Mouse (Mus musculus): Measurements from ENCODE around the gene Ttyh1. TPM values are rescaled to one million over a fixed set of nuclear protein-coding genes. Genes with fewer than 3 reads are reported as not detected.

Gene Ttyh1
- total and polyA plus RNA-seq, 3 experiments: 0.15 to 0.26 TPM; not detected in 1

DNA sequence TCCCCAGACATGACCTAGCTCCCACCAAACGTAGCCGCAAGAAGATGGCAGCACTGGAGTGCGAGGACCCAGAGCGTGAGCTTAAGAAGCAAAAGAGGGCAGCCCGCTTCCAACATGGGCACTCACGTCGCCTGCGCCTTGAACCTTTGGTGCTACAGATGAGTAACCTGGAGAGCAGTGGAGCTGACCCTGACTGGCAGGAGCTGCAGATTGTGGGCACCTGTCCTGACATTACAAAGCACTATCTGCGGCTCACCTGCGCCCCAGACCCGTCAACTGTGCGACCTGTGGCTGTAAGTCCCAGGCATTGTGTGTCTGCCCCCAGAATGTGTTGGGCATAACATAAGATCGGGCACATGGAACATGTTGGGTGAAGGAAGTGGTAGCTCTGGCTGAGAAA lies 24.8 kb downstream of the Ttyh1 start:
- Histone ChIP-seq H3K36me3 (ENCODE audit: control insufficient read depth in 1 of 2, insufficient read depth in 2 of 2, low read length in 2 of 2) (peaks cover 3 to 7% of the 10 kb centered on the region in 2 experiments; a peak in 2 of 4 replicates), H3K4me1 (ENCODE audit: control insufficient read depth in 1 of 2, insufficient read depth in 2 of 2, low read length in 2 of 2) (peaks cover 0 to 5% of the 10 kb centered on the region in 2 experiments; a peak in 1 of 4 replicates), H3K4me3 (ENCODE audit: control insufficient read depth in 1 of 2, insufficient read depth in 1 of 2, low read depth in 2 of 2, low read length in 2 of 2) (no peak overlapping the region), H3K27me3 (ENCODE audit: control insufficient read depth in 1 of 2, insufficient read depth in 2 of 2, low read length in 2 of 2) (no peaks in the 10 kb centered on the region), H3K27ac (ENCODE audit: control insufficient read depth, low read depth, low read length) (no peak overlapping the region), H3K79me2 (ENCODE audit: control insufficient read depth, insufficient read depth, low read length, poor library complexity) (peaks cover 6% of the 10 kb centered on the region; the same call in 1 of the 2 replicates), H3K9me3 (replicated peaks; ENCODE audit: insufficient read depth, low read length) (no peaks in the 10 kb centered on the region), H3K9ac (ENCODE audit: control insufficient read depth, low read depth, low read length, poor library complexity, severe bottlenecking) (no peak overlapping the region)
- DNase-seq (ENCODE audit: low read depth, low spot score): no peak
- TF ChIP-seq POLR2AphosphoS5 (IDR thresholded peaks at IDR 0.05; ENCODE audit: borderline replicate concordance, low read depth, low read length): no peak
- no peak for TF ChIP-seq ZMIZ1 (IDR thresholded peaks at IDR 0.05; ENCODE audit: low read depth, low read length)
- TF ChIP-seq MXI1 (IDR thresholded peaks at IDR 0.05; ENCODE audit: low read depth, low read length): no peak
- no peak for TF ChIP-seq RCOR1 (IDR thresholded peaks at IDR 0.05; ENCODE audit: low read depth, low read length)
- TF ChIP-seq JUND (IDR thresholded peaks at IDR 0.05; ENCODE audit: low read depth, low read length): no peak
- no peak for TF ChIP-seq NELFE (IDR thresholded peaks at IDR 0.05; ENCODE audit: low read depth, low read length)
- no peak for TF ChIP-seq MAX (IDR thresholded peaks at IDR 0.05; ENCODE audit: low read length)
- no peak for TF ChIP-seq CHD2 (IDR thresholded peaks at IDR 0.05; ENCODE audit: low read length)
- TF ChIP-seq USF1 (IDR thresholded peaks at IDR 0.05; ENCODE audit: low read depth, low read length): no peak
- no peak for TF ChIP-seq UBTF (IDR thresholded peaks at IDR 0.05; ENCODE audit: borderline replicate concordance, insufficient read depth, low read depth, low read length)
- no peak for TF ChIP-seq ELF1 (IDR thresholded peaks at IDR 0.05; ENCODE audit: low read depth, low read length)
- TF ChIP-seq E2F4 (IDR thresholded peaks at IDR 0.05; ENCODE audit: borderline replicate concordance, low read depth, low read length): no peak
- no peak for TF ChIP-seq POLR2AphosphoS2 (IDR thresholded peaks at IDR 0.05; ENCODE audit: low read length)

DNA sequence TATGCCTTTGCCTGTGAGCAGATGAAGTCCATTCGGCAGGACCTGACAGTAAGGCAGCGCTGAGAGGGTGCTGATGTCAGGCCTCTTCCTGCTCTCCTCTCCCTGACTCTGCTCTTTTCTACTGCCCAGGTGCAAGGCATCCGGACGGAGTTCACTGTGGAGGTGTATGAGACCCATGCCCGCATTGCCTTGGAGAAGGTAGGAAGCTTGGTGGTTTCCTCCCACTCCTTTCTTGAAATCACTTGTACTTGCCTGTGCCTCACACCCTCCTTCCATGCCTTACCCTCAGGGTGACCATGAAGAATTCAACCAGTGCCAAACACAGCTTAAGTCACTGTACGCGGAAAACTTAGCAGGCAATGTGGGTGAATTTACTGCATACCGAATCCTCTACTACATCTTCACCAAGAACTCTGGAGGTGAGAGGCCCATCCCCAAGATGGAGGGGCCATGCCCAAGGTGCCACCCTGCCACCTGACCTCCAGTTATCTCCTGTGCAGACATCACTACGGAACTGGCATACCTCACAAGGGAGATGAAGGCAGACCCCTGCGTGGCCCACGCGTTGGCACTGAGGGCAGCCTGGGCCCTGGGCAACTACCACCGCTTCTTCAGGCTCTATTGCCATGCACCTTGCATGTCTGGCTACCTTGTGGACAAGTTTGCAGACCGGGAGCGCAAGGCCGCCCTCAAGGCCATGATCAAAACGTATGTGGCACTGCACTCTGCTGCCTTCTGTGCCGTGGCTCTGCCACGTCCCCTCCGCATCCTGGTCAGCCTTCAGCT lies 25.8 kb downstream of the Ttyh1 start:
- TF ChIP-seq NRF1 (IDR thresholded peaks at IDR 0.05; ENCODE audit: insufficient read depth, low read depth, low read length, poor library complexity, severe bottlenecking) (no peak), ELF1 (IDR thresholded peaks at IDR 0.05; ENCODE audit: low read depth, low read length) (no peak), POLR2AphosphoS2 (IDR thresholded peaks at IDR 0.05; ENCODE audit: low read length) (no peak), MAFK (IDR thresholded peaks at IDR 0.05; ENCODE audit: borderline replicate concordance, low read depth, low read length) (no peak), SIN3A (IDR thresholded peaks at IDR 0.05; ENCODE audit: low read length) (no peak), SMC3 (IDR thresholded peaks at IDR 0.05; ENCODE audit: low read depth, low read length) (no peak), RCOR1 (IDR thresholded peaks at IDR 0.05; ENCODE audit: low read depth, low read length) (no peak), MXI1 (IDR thresholded peaks at IDR 0.05; ENCODE audit: low read depth, low read length) (no peak), TBP (IDR thresholded peaks at IDR 0.05; ENCODE audit: low read depth, low read length) (no peak), ZMIZ1 (IDR thresholded peaks at IDR 0.05; ENCODE audit: low read depth, low read length) (no peak), EP300 (IDR thresholded peaks at IDR 0.05; ENCODE audit: low read depth in 1 of 2, low read length in 2 of 2) (no peak), ZC3H11A (IDR thresholded peaks at IDR 0.05; ENCODE audit: low read depth, low read length) (no peak)
- Histone ChIP-seq H3K4me1 (ENCODE audit: control insufficient read depth in 1 of 2, insufficient read depth in 2 of 2, low read length in 2 of 2) (peaks cover 0 to 5% of the 10 kb centered on the region in 2 experiments; a peak in 1 of 4 replicates), H3K9ac (ENCODE audit: control insufficient read depth, low read depth, low read length, poor library complexity, severe bottlenecking) (no peak overlapping the region), H3K36me3 (ENCODE audit: control insufficient read depth in 1 of 2, insufficient read depth in 2 of 2, low read length in 2 of 2) (peaks cover 3 to 5% of the 10 kb centered on the region in 2 experiments; a peak in 2 of 4 replicates), H3K27me3 (ENCODE audit: control insufficient read depth in 1 of 2, insufficient read depth in 2 of 2, low read length in 2 of 2) (no peaks in the 10 kb centered on the region), H3K9me3 (replicated peaks; ENCODE audit: insufficient read depth, low read length) (no peaks in the 10 kb centered on the region), H3K27ac (ENCODE audit: control insufficient read depth, low read depth, low read length) (no peak overlapping the region), H3K79me2 (ENCODE audit: control insufficient read depth, insufficient read depth, low read length, poor library complexity) (peaks cover 4% of the 10 kb centered on the region; the same call in 1 of the 2 replicates), H3K4me3 (ENCODE audit: control insufficient read depth in 1 of 2, insufficient read depth in 1 of 2, low read depth in 2 of 2, low read length in 2 of 2) (no peak overlapping the region)
- no peak for DNase-seq (ENCODE audit: low read depth, low spot score)

Data from MEL (cell line).